Mouse (Mus musculus) embryonic facial prominence, embryonic 15.5 days (tissue): Measurements from ENCODE around the gene Son. TPM values are rescaled to one million over a fixed set of nuclear protein-coding genes. Genes with fewer than 3 reads are reported as not detected.
"Not testable (repeated sequence)": the region's sequence is repeated elsewhere in the genome, so short reads cannot be mapped to it uniquely, and the experiment has no call there.

Experiments
- ATAC-seq: fragments of 200-750 bp; cut with Nextera tagmentation; 2 replicates; pipeline ENCODE4 v1.8.0; 2017; ENCODE audit warnings: low read depth, moderate TSS enrichment; ENCODE audit not compliant: insufficient number of reproducible peaks, low FRiP score, low TSS enrichment
- H3K27ac ChIP-seq: fragments of 300-500 bp; sonication (generic); replicated peaks from 2 replicates; pipeline ENCODE4 v1.5.1; 2015; ENCODE audit warnings: mild to moderate bottlenecking, inconsistent platforms
- H3K27me3 ChIP-seq: fragments of 300-500 bp; sonication (generic); 2 replicates; pipeline ENCODE4 v1.6.1; 2015; ENCODE audit warnings: inconsistent platforms
- H3K36me3 ChIP-seq: fragments of 300-500 bp; sonication (generic); 2 replicates; pipeline ENCODE4 v1.6.1; 2015; ENCODE audit warnings: mild to moderate bottlenecking, inconsistent platforms
- H3K4me1 ChIP-seq: fragments of 300-500 bp; sonication (generic); 2 replicates; pipeline ENCODE4 v1.6.1; 2015; ENCODE audit warnings: inconsistent platforms
- H3K4me2 ChIP-seq: fragments of 300-500 bp; sonication (generic); replicated peaks from 2 replicates; pipeline ENCODE4 v1.6.1; 2015; ENCODE audit warnings: mild to moderate bottlenecking, inconsistent platforms
- H3K4me3 ChIP-seq: fragments of 300-500 bp; sonication (generic); replicated peaks from 2 replicates; pipeline ENCODE4 v1.5.1; 2015; ENCODE audit warnings: mild to moderate bottlenecking, inconsistent platforms
- H3K9ac ChIP-seq: fragments of 300-500 bp; sonication (generic); 2 replicates; pipeline ENCODE4 v1.6.1; 2015; ENCODE audit warnings: inconsistent platforms
- H3K9me3 ChIP-seq: fragments of 300-500 bp; sonication (generic); replicated peaks from 2 replicates; pipeline ENCODE4 v1.6.1; 2016; ENCODE audit warnings: inconsistent platforms
- WGBS: fragments of 180-500 bp; shearing (Covaris S2); methylation state at CpG from one replicate; pipeline ENCODE4 v1.1.7; 2015; 5-methylcytosine and 5-hydroxymethylcytosine counted together
- polyA plus RNA-seq: library from polyadenylated mRNA; unstranded; fragments of >200 nt; fragmentation: Nextera tagmentation; extraction: Ambion mirVana; gene quantifications from 2 replicates; pipeline ENCODE4 v1.2.1, GENCODE M21; 2015

Son gene
- polyA plus RNA-seq, 1 experiment from 2014 or later = 125 TPM

DNA sequence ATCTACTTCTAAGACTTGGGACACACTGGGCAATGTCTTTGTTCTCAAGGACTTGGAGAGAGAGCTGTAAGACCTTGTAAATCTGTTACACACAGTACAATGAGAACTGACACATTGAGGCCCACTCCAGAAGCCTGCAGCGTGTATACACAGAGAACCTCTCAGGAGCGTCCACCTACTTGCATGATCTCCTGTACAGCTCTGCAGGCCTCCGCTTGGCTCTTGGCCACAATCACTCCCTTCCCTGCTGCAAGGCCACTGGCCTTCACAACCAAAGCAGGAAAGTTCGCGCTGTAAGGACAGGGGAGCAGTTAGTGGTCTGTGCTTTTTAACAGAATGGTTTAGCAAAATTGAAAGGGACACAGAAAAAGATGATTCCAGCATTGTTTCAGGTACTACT, 8.1 kb upstream of the Son start:
- no peak overlapping the region for H3K4me2 ChIP-seq
- H3K4me1 ChIP-seq = no peaks in the 10 kb centered on the region
- ATAC-seq = no peak
- no peak overlapping the region for H3K9ac ChIP-seq
- no peak overlapping the region for H3K4me3 ChIP-seq
- H3K9me3 ChIP-seq = no peaks in the 10 kb centered on the region
- H3K27ac ChIP-seq = no peak overlapping the region
- H3K27me3 ChIP-seq = no peaks in the 10 kb centered on the region
- 95% methylated on average over 5 of the region's 5 CpGs for WGBS
- peaks cover 78% of the 10 kb centered on the region for H3K36me3 ChIP-seq

DNA sequence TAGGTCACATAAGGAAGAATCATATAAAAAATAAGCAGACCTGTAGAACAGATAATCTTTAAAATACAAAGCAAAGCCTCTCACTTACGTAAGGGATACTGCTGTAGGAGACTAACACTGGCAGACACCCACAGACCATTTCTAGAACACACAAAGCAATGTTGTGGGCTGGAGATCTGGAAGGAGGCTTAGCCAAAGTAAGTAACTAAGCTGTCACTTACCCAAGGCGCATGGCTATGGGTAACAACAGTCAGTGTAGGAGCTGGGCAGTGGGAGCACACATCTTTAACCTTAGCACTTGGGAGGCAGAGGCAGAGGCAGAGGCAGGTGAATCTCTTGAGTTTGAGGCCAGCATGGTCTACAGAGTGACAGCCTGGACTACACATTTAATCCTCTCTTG, 7.7 kb upstream of the Son start:
- H3K4me2 ChIP-seq = no peak overlapping the region
- no peaks in the 10 kb centered on the region for H3K9me3 ChIP-seq
- H3K27ac ChIP-seq = no peak overlapping the region
- no peak overlapping the region for H3K4me3 ChIP-seq
- no peak overlapping the region for H3K9ac ChIP-seq
- H3K36me3 ChIP-seq = peaks cover 78% of the 10 kb centered on the region
- ATAC-seq = no peak
- WGBS = 89% methylated on average over 2 of the region's 2 CpGs
- no peaks in the 10 kb centered on the region for H3K27me3 ChIP-seq
- H3K4me1 ChIP-seq = no peaks in the 10 kb centered on the region

DNA sequence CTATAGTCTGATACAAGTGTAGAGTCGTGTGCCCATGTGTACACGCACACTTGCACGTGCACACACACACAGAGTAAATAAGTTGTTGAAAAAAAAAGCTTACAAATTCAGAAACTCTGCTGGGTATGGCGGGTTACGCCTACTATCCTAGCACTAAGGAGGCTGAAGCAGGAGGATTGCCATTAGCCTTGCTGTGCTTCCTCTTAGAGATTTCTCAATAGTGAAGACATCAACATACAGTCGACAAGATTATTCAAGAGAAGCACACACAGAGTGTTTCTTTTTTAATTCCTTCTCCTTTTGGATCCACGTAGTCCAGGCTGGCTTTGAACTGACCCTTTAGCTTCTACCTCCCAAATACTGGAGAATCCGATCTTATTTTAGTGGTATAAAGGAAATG, 7.1 kb upstream of the Son start:
- Histone ChIP-seq H3K4me2 (no peak overlapping the region), H3K27ac (no peak overlapping the region), H3K27me3 (no peaks in the 10 kb centered on the region), H3K4me3 (no peak overlapping the region), H3K36me3 (peaks cover 73% of the 10 kb centered on the region), H3K4me1 (no peaks in the 10 kb centered on the region), H3K9ac (no peak overlapping the region), H3K9me3 (no peaks in the 10 kb centered on the region)
- no peak for ATAC-seq
- 94% methylated on average over 8 of the region's 8 CpGs for WGBS

DNA sequence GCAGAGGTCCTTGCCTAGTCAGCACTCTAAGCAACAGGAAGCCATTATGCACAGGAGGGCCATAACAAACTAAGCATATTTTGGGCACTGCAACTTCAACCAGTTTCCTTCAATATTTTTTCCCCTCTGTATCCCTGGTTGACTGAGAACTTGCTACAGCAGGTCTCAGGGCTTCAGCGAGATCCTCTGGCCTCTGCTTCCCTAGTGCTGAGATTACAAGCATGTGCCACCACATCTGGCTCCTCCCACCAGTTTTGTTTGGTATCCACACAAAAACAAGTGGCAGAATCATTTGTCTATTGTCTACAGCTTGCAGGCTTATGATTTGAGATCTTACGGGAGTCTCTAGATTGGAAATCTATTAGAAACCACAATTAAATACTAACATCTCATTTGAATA, 2.4 kb upstream of the Son start:
- Histone ChIP-seq H3K4me1 (peaks cover 4% of the 10 kb centered on the region), H3K9ac (no peak overlapping the region), H3K27ac (no peak overlapping the region), H3K9me3 (no peaks in the 10 kb centered on the region), H3K27me3 (no peaks in the 10 kb centered on the region), H3K4me3 (no peak overlapping the region), H3K36me3 (peaks cover 28% of the 10 kb centered on the region), H3K4me2 (no peak overlapping the region)
- WGBS = 76% methylated on average over 2 of the region's 2 CpGs
- no peak for ATAC-seq

DNA sequence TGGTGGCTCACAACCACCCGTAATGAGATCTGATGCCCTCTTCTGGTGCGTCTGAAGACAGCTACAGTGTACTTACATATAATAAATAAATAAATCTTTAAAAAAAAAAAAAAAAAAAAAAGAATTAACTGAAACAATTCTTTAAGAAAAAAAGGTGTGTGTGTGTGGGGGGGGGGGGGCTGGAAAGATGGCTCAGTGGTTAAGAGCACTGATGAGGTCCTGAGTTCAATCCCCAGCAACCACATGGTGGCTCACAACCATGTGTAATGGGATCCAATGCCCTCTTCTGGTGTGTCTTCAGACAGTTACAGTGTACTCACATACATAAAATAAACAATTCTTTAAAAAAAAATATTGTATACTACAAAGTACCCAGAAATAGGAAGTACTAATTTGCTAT, 1.9 kb upstream of the Son start:
- H3K27me3 ChIP-seq, H3K9ac ChIP-seq, H3K4me1 ChIP-seq, H3K4me3 ChIP-seq, H3K9me3 ChIP-seq, ATAC-seq, H3K4me2 ChIP-seq, H3K27ac ChIP-seq: not testable (repeated sequence)
- peaks cover 23% of the 10 kb centered on the region for H3K36me3 ChIP-seq
- WGBS = no CpG with 5 or more reads among the region's 2 CpGs

DNA sequence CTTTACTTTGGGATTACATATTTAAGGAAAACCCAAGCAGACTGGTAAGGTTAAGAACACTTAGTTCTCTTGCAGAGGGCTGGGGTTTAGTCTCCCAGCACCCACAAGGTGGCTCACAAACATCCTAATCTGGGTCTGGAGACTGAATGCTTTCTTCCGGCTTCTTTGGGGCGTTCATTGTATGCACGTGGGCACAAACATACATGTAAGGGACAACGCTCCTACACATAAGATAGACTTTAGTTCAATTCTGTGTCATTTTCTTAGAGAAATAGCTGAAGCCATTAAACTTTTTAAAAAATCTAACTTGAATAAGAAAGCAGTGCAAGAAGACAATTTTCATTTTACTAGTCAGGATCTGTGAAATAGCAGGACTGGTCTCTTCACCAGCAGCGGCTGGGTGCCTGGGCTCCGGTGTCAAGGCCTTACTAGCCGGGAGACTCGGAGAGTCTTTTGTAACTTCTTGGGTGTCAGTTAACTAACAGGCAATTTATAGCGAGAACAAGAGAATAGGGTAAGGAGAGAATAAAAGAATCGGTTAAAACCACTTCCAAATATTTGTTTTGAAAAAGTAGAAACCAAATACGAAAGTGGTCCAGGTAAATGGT, 1.2 kb upstream of the Son start:
- H3K9me3 ChIP-seq = no peaks in the 10 kb centered on the region
- no peaks in the 10 kb centered on the region for H3K27me3 ChIP-seq
- peak overlapping the region; percentile 94 for H3K4me2 ChIP-seq
- H3K36me3 ChIP-seq = peaks cover 18% of the 10 kb centered on the region
- H3K9ac ChIP-seq = peak overlapping the region; percentile 96; the same call in 1 of the 2 replicates
- peaks cover 4% of the 10 kb centered on the region for H3K4me1 ChIP-seq
- WGBS = 1% methylated on average over 11 of the region's 11 CpGs
- no peak for ATAC-seq
- peak overlapping the region; percentile 73 for H3K4me3 ChIP-seq
- peak overlapping the region; percentile 100 for H3K27ac ChIP-seq

DNA sequence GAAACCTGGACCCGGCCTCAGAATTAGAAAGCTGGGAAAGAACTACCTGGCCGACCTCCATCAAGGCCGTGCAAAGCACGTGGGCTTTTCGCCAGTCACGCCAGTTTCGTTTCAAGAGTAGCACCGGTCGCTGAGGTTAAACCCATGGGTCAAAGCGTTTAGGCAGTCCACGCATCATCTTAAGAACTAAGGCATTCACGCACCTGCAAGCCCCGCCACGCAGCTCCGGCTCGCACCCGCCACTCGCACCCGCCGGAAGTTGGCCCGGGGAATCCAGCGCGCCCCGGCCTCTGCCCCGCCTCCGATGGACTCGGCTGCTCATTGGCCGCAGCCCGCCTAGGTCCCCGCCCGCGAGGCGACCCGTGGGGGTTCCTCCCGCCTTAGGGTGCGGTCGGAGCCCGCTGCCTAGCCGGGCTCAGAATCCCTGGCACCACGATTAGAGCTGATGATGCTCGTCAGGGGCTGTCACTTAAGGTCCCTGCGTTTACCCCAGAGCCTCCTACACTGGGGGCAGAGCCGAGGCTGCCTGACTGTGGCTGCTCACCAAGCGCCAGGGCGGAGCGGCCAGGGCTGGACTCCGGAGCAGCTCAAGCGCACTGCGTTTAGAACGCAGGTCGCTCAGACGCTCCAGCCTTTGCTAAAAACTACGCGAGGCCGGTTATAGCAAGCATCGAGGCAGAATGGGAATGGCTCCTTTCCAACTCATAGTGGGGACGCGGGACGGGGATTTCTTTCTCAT, 456 bp upstream of the Son start, which contains the start of gene Gart:
Gene Gart (minus strand): TSS at position 272 of the 739 bp plus-strand sequence.
- no peaks in the 10 kb centered on the region for H3K27me3 ChIP-seq
- peak within 1 kb of the TSS; percentile 73 for H3K4me3 ChIP-seq
- H3K4me2 ChIP-seq = peak within 1 kb of the TSS; percentile 94
- WGBS = under 1% methylated on average over 59 of the region's 59 CpGs
- peak; percentile 91 for ATAC-seq
- peaks cover 14% of the 10 kb centered on the region for H3K36me3 ChIP-seq
- H3K9ac ChIP-seq = peak within 1 kb of the TSS; percentile 96
- peak within 1 kb of the TSS; percentile 100 for H3K27ac ChIP-seq
- no peaks in the 10 kb centered on the region for H3K9me3 ChIP-seq
- peaks cover 4% of the 10 kb centered on the region for H3K4me1 ChIP-seq

DNA sequence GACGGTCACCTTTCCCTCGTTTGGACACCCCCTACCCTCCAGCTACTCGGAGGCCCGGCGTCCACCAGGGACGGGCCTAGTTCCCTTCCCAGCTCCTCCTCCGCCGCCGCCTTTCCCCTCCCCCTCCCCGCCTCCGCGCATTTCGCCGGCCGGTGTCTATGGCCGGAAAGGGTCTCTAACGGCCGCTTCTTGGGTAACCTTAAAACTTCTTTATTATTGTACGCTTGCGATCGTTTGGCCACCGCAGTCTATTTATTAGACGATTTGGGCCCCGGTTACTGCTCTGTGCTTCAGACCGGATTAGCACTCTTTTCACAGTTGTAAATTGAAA, 879 bp downstream of the Son start:
- Histone ChIP-seq H3K9me3 (no peaks in the 10 kb centered on the region), H3K4me3 (peak overlapping the region; percentile 73), H3K4me2 (peak overlapping the region; percentile 50), H3K9ac (peak overlapping the region; percentile 69), H3K27ac (peak overlapping the region; percentile 100), H3K27me3 (no peaks in the 10 kb centered on the region), H3K36me3 (peaks cover 11% of the 10 kb centered on the region), H3K4me1 (peaks cover 9% of the 10 kb centered on the region)
- WGBS = under 1% methylated on average over 25 of the region's 25 CpGs
- ATAC-seq = peak; percentile 49

DNA sequence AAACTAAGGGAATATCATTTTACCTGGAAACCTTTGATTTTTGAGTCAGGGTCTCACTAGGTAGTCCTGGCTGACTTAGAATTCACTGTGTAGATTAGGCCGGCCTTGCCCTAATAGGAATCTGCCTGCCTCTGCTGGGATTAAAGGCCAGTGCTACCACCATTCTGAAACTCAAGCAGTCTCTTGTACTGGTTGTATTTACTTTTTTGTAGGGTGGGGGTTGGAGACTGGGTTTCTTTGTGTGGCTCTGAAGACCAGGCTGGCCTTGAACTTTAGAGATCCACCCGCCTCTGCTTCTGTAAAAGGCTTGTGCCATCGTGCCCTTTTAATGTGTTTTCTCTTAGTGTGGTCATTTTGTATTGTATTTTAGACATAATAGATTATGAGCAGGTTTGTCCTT, 1.9 kb downstream of the Son start:
- WGBS = 57% methylated on average over 3 of the region's 3 CpGs
- H3K4me2 ChIP-seq = peak overlapping the region; percentile 50
- no peak overlapping the region for H3K9ac ChIP-seq
- H3K4me3 ChIP-seq = peak overlapping the region; percentile 30
- H3K27me3 ChIP-seq = no peaks in the 10 kb centered on the region
- no peak overlapping the region for H3K27ac ChIP-seq
- ATAC-seq = no peak
- H3K36me3 ChIP-seq = peaks cover 19% of the 10 kb centered on the region
- H3K9me3 ChIP-seq = no peaks in the 10 kb centered on the region
- H3K4me1 ChIP-seq = peaks cover 9% of the 10 kb centered on the region

DNA sequence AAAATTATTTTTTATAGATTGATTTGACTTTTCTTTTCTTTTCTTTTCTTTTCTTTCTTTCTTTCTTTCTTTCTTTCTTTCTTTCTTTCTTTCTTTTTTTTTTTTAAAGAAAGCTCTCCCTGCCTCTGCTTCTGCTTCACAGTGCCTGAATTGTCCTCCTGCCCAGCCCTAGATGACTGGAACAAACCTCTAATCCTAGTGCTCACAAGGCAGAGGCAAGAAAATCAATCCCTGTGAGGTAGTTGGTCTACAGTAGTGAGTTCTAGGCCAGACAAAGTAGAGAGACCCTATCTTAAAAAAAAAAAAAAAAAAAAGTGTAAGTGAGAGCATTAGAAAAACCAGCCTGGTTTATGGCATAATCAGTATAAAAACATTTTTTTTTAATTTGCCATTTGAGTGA, 2.5 kb downstream of the Son start:
- H3K36me3 ChIP-seq = peaks cover 23% of the 10 kb centered on the region
- no peak overlapping the region for H3K4me2 ChIP-seq
- no peak overlapping the region for H3K27ac ChIP-seq
- H3K9me3 ChIP-seq = no peaks in the 10 kb centered on the region
- H3K9ac ChIP-seq = no peak overlapping the region
- no peak for ATAC-seq
- peaks cover 9% of the 10 kb centered on the region for H3K4me1 ChIP-seq
- no peak overlapping the region for H3K4me3 ChIP-seq
- no peaks in the 10 kb centered on the region for H3K27me3 ChIP-seq

DNA sequence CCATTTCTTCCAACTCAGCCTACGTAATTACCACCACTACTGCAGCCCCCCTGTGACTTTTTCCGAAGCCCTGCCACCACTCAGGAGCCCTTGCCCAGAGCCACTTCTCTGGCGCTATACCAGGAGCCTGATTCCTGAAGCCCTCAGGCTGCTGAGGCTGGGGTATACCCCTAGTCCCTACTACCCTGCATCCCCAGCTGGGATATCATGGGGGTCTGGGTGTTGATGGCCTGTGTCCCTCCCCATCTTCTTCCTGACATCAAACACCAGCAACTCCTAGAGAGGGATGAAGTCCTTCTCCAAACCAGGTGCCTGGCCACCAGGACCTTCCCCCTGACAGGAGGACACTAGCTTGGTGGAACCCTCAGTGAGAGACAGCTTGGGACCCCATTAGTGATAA, 4.9 kb downstream of the Son start:
- ATAC-seq = no peak
- H3K9me3 ChIP-seq = no peaks in the 10 kb centered on the region
- H3K4me3 ChIP-seq = no peak overlapping the region
- 85% methylated on average over 3 of the region's 3 CpGs for WGBS
- H3K4me1 ChIP-seq = peaks cover 9% of the 10 kb centered on the region
- H3K27ac ChIP-seq = no peak overlapping the region
- no peaks in the 10 kb centered on the region for H3K27me3 ChIP-seq
- no peak overlapping the region for H3K4me2 ChIP-seq
- H3K36me3 ChIP-seq = peaks cover 48% of the 10 kb centered on the region
- H3K9ac ChIP-seq = no peak overlapping the region

DNA sequence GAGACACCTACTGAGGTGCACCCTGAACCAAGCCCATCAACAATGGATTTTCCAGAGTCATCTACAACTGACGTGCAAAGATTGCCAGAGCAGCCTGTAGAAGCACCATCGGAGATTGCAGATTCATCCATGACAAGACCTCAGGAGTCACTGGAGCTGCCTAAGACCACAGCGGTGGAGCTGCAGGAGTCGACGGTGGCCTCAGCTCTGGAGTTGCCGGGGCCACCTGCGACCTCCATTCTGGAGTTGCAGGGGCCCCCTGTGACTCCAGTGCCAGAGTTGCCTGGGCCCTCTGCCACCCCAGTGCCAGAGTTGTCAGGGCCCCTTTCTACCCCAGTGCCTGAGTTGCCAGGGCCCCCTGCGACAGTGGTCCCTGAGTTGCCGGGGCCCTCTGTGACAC, 8.0 kb downstream of the Son start:
- Histone ChIP-seq H3K9me3 (0 out of 2 replicates have a peak, but pooled peaks cover 6% of the 10 kb centered on the region), H3K9ac (no peak overlapping the region), H3K36me3 (peaks cover 78% of the 10 kb centered on the region), H3K4me3 (no peak overlapping the region), H3K27me3 (no peaks in the 10 kb centered on the region), H3K27ac (no peak overlapping the region), H3K4me1 (0 out of 2 replicates have a peak, but pooled peaks cover 6% of the 10 kb centered on the region), H3K4me2 (no peak overlapping the region)
- ATAC-seq = no peak
- 95% methylated on average over 9 of the region's 9 CpGs for WGBS
